Mouse (Mus musculus): ENCODE measurements around the gene Chkb.

DNA sequence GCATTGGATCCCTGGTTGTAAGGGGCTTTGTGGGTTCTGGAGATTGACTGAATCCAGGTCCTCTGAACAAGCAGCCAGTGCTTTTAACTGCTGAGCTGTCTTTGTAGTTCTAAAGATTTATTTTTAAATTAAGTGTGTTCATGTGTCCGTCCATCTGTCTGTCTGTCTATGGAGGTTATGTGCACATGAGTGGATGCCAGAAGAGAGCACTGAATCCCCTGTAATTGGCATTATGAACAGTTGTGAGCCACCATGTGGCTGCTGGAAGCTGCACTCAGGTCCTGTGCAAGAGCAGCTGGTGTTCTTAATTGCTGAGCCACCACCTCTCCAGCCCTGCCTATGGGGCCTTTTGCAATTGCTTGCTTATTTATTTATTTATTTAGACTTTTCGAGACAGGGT, 31.6 kb downstream of the Chkb start:
- TF ChIP-seq POLR2A (IDR thresholded peaks at IDR 0.05; ENCODE audit: low read depth, low read length): no peak
- no peak for TF ChIP-seq CTCF (IDR thresholded peaks at IDR 0.05; ENCODE audit: borderline replicate concordance, insufficient read depth, low read length)
